Mouse (Mus musculus) MEL (cell line): ENCODE data around the gene Myl7. TPM values are rescaled to one million over a fixed set of nuclear protein-coding genes. Genes with fewer than 3 reads are reported as not detected.

Experiments used
- DNase-seq: peaks from one replicate; pipeline ENCODE4 v3.0.0; 2011; ENCODE audit warnings: low read depth, low spot score
- H3K27ac ChIP-seq: 2 replicates; pipeline ENCODE4 v1.5.1; 2012; ENCODE audit warnings: low read depth, mild to moderate bottlenecking, control low read depth, low read length, moderate library complexity; ENCODE audit not compliant: control insufficient read depth
- H3K27me3 ChIP-seq, 2 experiments: fragments of 150-350 bp in 1 of 2; sonication (generic) in 1 of 2; 2 replicates each; pipeline ENCODE4 v1.6.1; 2012; ENCODE audit warnings: low read length in 2 of 2, mild to moderate bottlenecking in 2 of 2, improper control_type of control experiment in 1 of 2, moderate library complexity in 1 of 2; ENCODE audit not compliant: insufficient read depth in 2 of 2, control insufficient read depth in 1 of 2
- H3K36me3 ChIP-seq, 2 experiments: 2 replicates each; pipeline ENCODE4 v1.6.1; 2012 to 2014; ENCODE audit warnings: low read length in 2 of 2, improper control_type of control experiment in 1 of 2, inconsistent platforms in 1 of 2, mild to moderate bottlenecking in 1 of 2; ENCODE audit not compliant: insufficient read depth in 2 of 2, control insufficient read depth in 1 of 2
- H3K4me1 ChIP-seq, 2 experiments: fragments of 150-350 bp in 1 of 2; sonication (generic) in 1 of 2; 2 replicates each; pipeline ENCODE4 v1.6.1; 2012; ENCODE audit warnings: low read length in 2 of 2, improper control_type of control experiment in 1 of 2, mild to moderate bottlenecking in 1 of 2; ENCODE audit not compliant: insufficient read depth in 2 of 2, control insufficient read depth in 1 of 2
- H3K4me3 ChIP-seq, 2 experiments: fragments of 150-350 bp in 1 of 2; sonication (generic) in 1 of 2; 2 replicates each; pipeline ENCODE4 v1.5.1; 2012; ENCODE audit warnings: low read depth in 2 of 2, low read length in 2 of 2, mild to moderate bottlenecking in 2 of 2, moderate library complexity in 2 of 2, control low read depth in 1 of 2, improper control_type of control experiment in 1 of 2; ENCODE audit not compliant: control insufficient read depth in 1 of 2, insufficient read depth in 1 of 2
- H3K79me2 ChIP-seq: 2 replicates; pipeline ENCODE4 v1.6.1; 2012; ENCODE audit warnings: mild to moderate bottlenecking, low read length, moderate library complexity; ENCODE audit not compliant: control insufficient read depth, poor library complexity, insufficient read depth
- H3K9ac ChIP-seq: 2 replicates; pipeline ENCODE4 v1.6.1; 2012; ENCODE audit warnings: low read depth, mild to moderate bottlenecking, control low read depth, low read length, moderate library complexity; ENCODE audit not compliant: control insufficient read depth, poor library complexity, severe bottlenecking
- H3K9me3 ChIP-seq: fragments of 150-350 bp; sonication (generic); replicated peaks from 2 replicates; pipeline ENCODE4 v1.6.1; 2012; ENCODE audit warnings: mild to moderate bottlenecking, low read length, improper control_type of control experiment, moderate library complexity; ENCODE audit not compliant: insufficient read depth
- CHD1 ChIP-seq: IDR thresholded peaks from 2 replicates; pipeline ENCODE4 v1.6.1; 2012; ENCODE audit warnings: low read depth, mild to moderate bottlenecking, inconsistent platforms, low read length, improper control_type of control experiment
- E2F4 ChIP-seq: IDR thresholded peaks from 2 replicates; pipeline ENCODE4 v1.6.1; 2011; ENCODE audit warnings: low read depth, low read length, improper control_type of control experiment, borderline replicate concordance
- EP300 ChIP-seq, 2 experiments: IDR thresholded peaks; 2 replicates each; pipeline ENCODE4 v1.6.1; 2011; ENCODE audit warnings: improper control_type of control experiment in 2 of 2, low read length in 2 of 2, low read depth in 1 of 2, mild to moderate bottlenecking in 1 of 2
- GATA1 ChIP-seq: IDR thresholded peaks from 2 replicates; pipeline ENCODE4 v1.6.1; 2011; ENCODE audit warnings: low read depth, low read length, improper control_type of control experiment
- KAT2A ChIP-seq: conservative IDR thresholded peaks from 2 replicates; pipeline ENCODE4 v1.6.1; 2012; ENCODE audit warnings: low read depth, low read length, improper control_type of control experiment, inconsistent platforms
- MAX ChIP-seq: IDR thresholded peaks from 2 replicates; pipeline ENCODE4 v1.6.1; 2011; ENCODE audit warnings: low read length, improper control_type of control experiment
- MAZ ChIP-seq: IDR thresholded peaks from 2 replicates; pipeline ENCODE4 v1.6.1; 2012; ENCODE audit warnings: low read depth, mild to moderate bottlenecking, inconsistent platforms, low read length, improper control_type of control experiment
- MXI1 ChIP-seq: IDR thresholded peaks from 2 replicates; pipeline ENCODE4 v1.6.1; 2011; ENCODE audit warnings: mild to moderate bottlenecking, low read depth, low read length, improper control_type of control experiment
- MYB ChIP-seq: IDR thresholded peaks from 2 replicates; pipeline ENCODE4 v1.6.1; 2011; ENCODE audit warnings: mild to moderate bottlenecking, low read depth, low read length, improper control_type of control experiment
- MYC ChIP-seq: IDR thresholded peaks from 2 replicates; pipeline ENCODE4 v1.6.1; 2011; ENCODE audit warnings: low read depth, mild to moderate bottlenecking, low read length, improper control_type of control experiment, moderate library complexity
- POLR2AphosphoS5 ChIP-seq: IDR thresholded peaks from 2 replicates; pipeline ENCODE4 v1.6.1; 2012; ENCODE audit warnings: low read depth, borderline replicate concordance, mild to moderate bottlenecking, inconsistent platforms, low read length, moderate library complexity, mixed read lengths
- SIN3A ChIP-seq: IDR thresholded peaks from 2 replicates; pipeline ENCODE4 v1.6.1; 2012; ENCODE audit warnings: low read length, improper control_type of control experiment, inconsistent platforms
- SMC3 ChIP-seq: IDR thresholded peaks from 2 replicates; pipeline ENCODE4 v1.6.1; 2011; ENCODE audit warnings: low read depth, low read length, improper control_type of control experiment
- TAL1 ChIP-seq: IDR thresholded peaks from 2 replicates; pipeline ENCODE4 v1.6.1; 2012; ENCODE audit warnings: mild to moderate bottlenecking, inconsistent platforms, low read length, moderate library complexity, mixed read lengths
- USF2 ChIP-seq, 2 experiments: IDR thresholded peaks; 2 replicates each; pipeline ENCODE4 v1.6.1; 2011 to 2012; ENCODE audit warnings: improper control_type of control experiment in 2 of 2, low read length in 2 of 2, borderline replicate concordance in 1 of 2, inconsistent platforms in 1 of 2, low read depth in 1 of 2, mild to moderate bottlenecking in 1 of 2; ENCODE audit not compliant: insufficient read depth in 1 of 2
- ZC3H11A ChIP-seq: IDR thresholded peaks from 2 replicates; pipeline ENCODE4 v1.6.1; 2012; ENCODE audit warnings: low read depth, mild to moderate bottlenecking, inconsistent platforms, low read length, improper control_type of control experiment
- ZKSCAN1 ChIP-seq: IDR thresholded peaks from 2 replicates; pipeline ENCODE4 v1.6.1; 2012; ENCODE audit warnings: low read depth, mild to moderate bottlenecking, inconsistent platforms, low read length, improper control_type of control experiment, moderate library complexity
- polyA plus RNA-seq, 2 experiments: library from polyadenylated mRNA; stranded (reverse) in 1 of 2; unstranded in 1 of 2; fragments of >175 nt in 1 of 2; fragments of >200 nt in 1 of 2; gene quantifications; 2 replicates each; pipeline versions ENCODE4 v1.2.1 to v1.2.4; 2012; ENCODE audit warnings: low replicate concordance in 2 of 2, low read depth in 1 of 2; ENCODE audit not compliant: insufficient read length in 2 of 2, insufficient read depth in 1 of 2, missing spikeins in 1 of 2
- total RNA-seq: library from RNA; depleted of rRNA; stranded (reverse); fragments of 300-350 nt; gene quantifications from 2 replicates; pipeline ENCODE4 v1.2.3, GENCODE M21; 2012

Gene Myl7
- total and polyA plus RNA-seq, 3 experiments = not detected

GRCm38 (mm10) chr11:5877421-5877820, 21.2 kb downstream of the Myl7 start:
- H3K79me2 ChIP-seq = peaks cover 11% of the 10 kb centered on the region
- H3K4me1 ChIP-seq = peaks cover 3 to 11% of the 10 kb centered on the region in 2 experiments; a peak in 3 of 4 replicates
- H3K27ac ChIP-seq = peak overlapping the region; percentile 57
- peak; percentile 71 for DNase-seq
- H3K9ac ChIP-seq = peak overlapping the region; percentile 87
- TF ChIP-seq ZKSCAN1 (no peak), GATA1 (0 out of 2 replicates have a peak, but pooled peaks have one; percentile 5), CHD1 (0 out of 2 replicates have a peak, but pooled peaks have one; percentile 35), KAT2A (no peak)
- H3K9me3 ChIP-seq = no peaks in the 10 kb centered on the region
- H3K4me3 ChIP-seq = peak overlapping the region; percentile 80 to 87
- H3K27me3 ChIP-seq = no peaks in the 10 kb centered on the region
- peaks cover 0 to 8% of the 10 kb centered on the region in 2 experiments; a peak in 3 of 4 replicates for H3K36me3 ChIP-seq

- H3K79me2 ChIP-seq = peaks cover 11% of the 10 kb centered on the region
- TF ChIP-seq USF2 (IDR thresholded peaks at IDR 0.05; ENCODE audit: borderline replicate concordance in 1 of 2, insufficient read depth in 1 of 2, low read depth in 1 of 2, low read length in 2 of 2) = no peak
- no peak for TF ChIP-seq ZC3H11A
- no peak for TF ChIP-seq MYB
- TF ChIP-seq MAX = no peak
- no peak for TF ChIP-seq MYC
- no peak for TF ChIP-seq MXI1
- TF ChIP-seq MAZ = no peak
- no peak for TF ChIP-seq SIN3A
- no peak for TF ChIP-seq E2F4
- TF ChIP-seq TAL1 = no peak
- no peak for TF ChIP-seq KAT2A
- no peak for TF ChIP-seq SMC3
- TF ChIP-seq EP300 (IDR thresholded peaks at IDR 0.05; ENCODE audit: low read depth in 1 of 2, low read length in 2 of 2) = no peak
- no peak for TF ChIP-seq POLR2AphosphoS5
- H3K27ac ChIP-seq = no peak overlapping the region
- H3K4me3 ChIP-seq = no peak overlapping the region
- no peaks in the 10 kb centered on the region for H3K9me3 ChIP-seq
- H3K4me1 ChIP-seq = peaks cover 0 to 3% of the 10 kb centered on the region in 2 experiments; a peak in 1 of 4 replicates
- H3K36me3 ChIP-seq = peaks cover 0 to 3% of the 10 kb centered on the region in 2 experiments; a peak in 3 of 4 replicates
- no peak for DNase-seq
- H3K9ac ChIP-seq = no peak overlapping the region
- H3K27me3 ChIP-seq = no peaks in the 10 kb centered on the region
Observed at GRCm38 (mm10) chr11:5873192-5873591, 25.4 kb downstream of the Myl7 start.
